ENCODE assay signal across 8 mouse cellular contexts in genomic region chr6:90435195-90435618, GRCm38 (mm10). TPM values are rescaled to one million over a fixed set of nuclear protein-coding genes. Genes with fewer than 3 reads are reported as not detected.
DNase-seq lines count a peak whose midpoint lies in the region; ATAC-seq lines count a peak whose summit lies in the region.

No protein-coding gene starts in this region.

- H3K4me1 ChIP-seq in embryonic facial prominence, embryonic 14.5 days (ENCODE audit: control insufficient read depth, insufficient read depth, low read length), result no peaks in the 10 kb centered on the region
- no peaks in the 10 kb centered on the region for H3K4me1 ChIP-seq in heart, embryonic 10.5 days
- H3K4me1 ChIP-seq in liver, embryonic 11.5 days (replicated peaks; ENCODE audit: control insufficient read depth, insufficient read depth, low read length), result no peaks in the 10 kb centered on the region
- no peaks in the 10 kb centered on the region for H3K4me1 ChIP-seq in stomach, embryonic 16.5 days (ENCODE audit: control insufficient read depth, insufficient read depth, low read length)

- peak; percentile 53 for ATAC-seq in embryonic facial prominence, embryonic 14.5 days (ENCODE audit: low read depth)
- ATAC-seq in liver, embryonic 11.5 days (replicated peaks; ENCODE audit: low FRiP score), result peak; percentile 78
- ATAC-seq in stomach, embryonic 16.5 days (ENCODE audit: insufficient read depth, low FRiP score), result peak; percentile 85

- DNase-seq in B cell, adult 2 months, result peak; percentile 66 to 68
- peak; percentile 85 for DNase-seq in adrenal gland, postnatal 25 days
- peak; percentile 84 for DNase-seq in embryonic facial prominence, embryonic 14.5 days (ENCODE audit: low spot score)
- peak; percentile 80 for DNase-seq in heart, embryonic 10.5 days (ENCODE audit: low spot score)
- peak; percentile 92 for DNase-seq in kidney, postnatal 10 days
- peak; percentile 62 for DNase-seq in liver, embryonic 11.5 days (ENCODE audit: low spot score)
- peak; percentile 7 to 46 for DNase-seq in natural killer cell, adult 2 months (ENCODE audit: low spot score in 2 of 2)

- H3K4me2 ChIP-seq in embryonic facial prominence, embryonic 14.5 days (ENCODE audit: low read depth, low read length), result no peak overlapping the region
- H3K4me2 ChIP-seq in liver, embryonic 11.5 days, result no peak overlapping the region
- no peak overlapping the region for H3K4me2 ChIP-seq in stomach, embryonic 16.5 days (ENCODE audit: low read depth, low read length)

- WGBS in embryonic facial prominence, embryonic 14.5 days, result 14% methylated on average over 11 of the region's 11 CpGs
- 17% methylated on average over 11 of the region's 11 CpGs for WGBS in heart, embryonic 10.5 days
- 18% methylated on average over 11 of the region's 11 CpGs for WGBS in liver, embryonic 11.5 days
- 15% methylated on average over 11 of the region's 11 CpGs for WGBS in stomach, embryonic 16.5 days

- no peak overlapping the region for H3K9ac ChIP-seq in embryonic facial prominence, embryonic 14.5 days (ENCODE audit: low read depth, low read length)
- no peak overlapping the region for H3K9ac ChIP-seq in liver, embryonic 11.5 days (ENCODE audit: low read depth, low read length)
- H3K9ac ChIP-seq in stomach, embryonic 16.5 days (ENCODE audit: low read length), result no peak overlapping the region

- H3K9me3 ChIP-seq in embryonic facial prominence, embryonic 14.5 days (ENCODE audit: control insufficient read depth, low read length), result no peaks in the 10 kb centered on the region
- no peaks in the 10 kb centered on the region; the same call in 1 of the 2 replicates for H3K9me3 ChIP-seq in heart, embryonic 10.5 days
- no peaks in the 10 kb centered on the region for H3K9me3 ChIP-seq in liver, embryonic 11.5 days (ENCODE audit: control insufficient read depth, low read length)
- no peaks in the 10 kb centered on the region for H3K9me3 ChIP-seq in stomach, embryonic 16.5 days (replicated peaks; ENCODE audit: control insufficient read depth, low read length)

- no peaks in the 10 kb centered on the region for H3K27me3 ChIP-seq in embryonic facial prominence, embryonic 14.5 days (replicated peaks; ENCODE audit: control insufficient read depth, insufficient read depth, low read length)
- 0 out of 2 replicates have a peak, but pooled peaks cover 3% of the 10 kb centered on the region for H3K27me3 ChIP-seq in heart, embryonic 10.5 days (ENCODE audit: insufficient read depth, poor library complexity, severe bottlenecking)
- no peaks in the 10 kb centered on the region for H3K27me3 ChIP-seq in liver, embryonic 11.5 days (replicated peaks; ENCODE audit: control insufficient read depth, insufficient read depth, low read length)
- no peaks in the 10 kb centered on the region for H3K27me3 ChIP-seq in stomach, embryonic 16.5 days (ENCODE audit: control insufficient read depth, insufficient read depth, low read length)

- no peaks in the 10 kb centered on the region for H3K36me3 ChIP-seq in embryonic facial prominence, embryonic 14.5 days (ENCODE audit: control insufficient read depth, insufficient read depth, low read length)
- H3K36me3 ChIP-seq in heart, embryonic 10.5 days, result no peaks in the 10 kb centered on the region
- H3K36me3 ChIP-seq in liver, embryonic 11.5 days (ENCODE audit: control insufficient read depth, insufficient read depth, low read length), result no peaks in the 10 kb centered on the region
- H3K36me3 ChIP-seq in stomach, embryonic 16.5 days (ENCODE audit: control insufficient read depth, insufficient read depth, low read length), result no peaks in the 10 kb centered on the region

- no peak overlapping the region for H3K27ac ChIP-seq in embryonic facial prominence, embryonic 14.5 days (replicated peaks; ENCODE audit: low read depth, low read length)
- H3K27ac ChIP-seq in heart, embryonic 10.5 days, result no peak overlapping the region
- H3K27ac ChIP-seq in liver, embryonic 11.5 days (ENCODE audit: low read depth, low read length), result no peak overlapping the region
- no peak overlapping the region for H3K27ac ChIP-seq in stomach, embryonic 16.5 days (ENCODE audit: low read length)

- no peak overlapping the region for H3K4me3 ChIP-seq in embryonic facial prominence, embryonic 14.5 days (ENCODE audit: low read depth, low read length)
- H3K4me3 ChIP-seq in heart, embryonic 10.5 days, result no peak overlapping the region
- no peak overlapping the region for H3K4me3 ChIP-seq in liver, embryonic 11.5 days (ENCODE audit: low read depth, low read length)
- H3K4me3 ChIP-seq in stomach, embryonic 16.5 days (replicated peaks; ENCODE audit: low read length), result no peak overlapping the region

RNA-seq across cellular contexts. Expression of gene Cfap100, which starts 6.6 kb away (rescaled TPM):
- 1.1 TPM in 1 of 2 replicates, not detected in the other for total RNA-seq in adrenal gland, postnatal 25 days (2021)
- 0.62 and 0.65 TPM in 2 replicates for polyA plus RNA-seq in embryonic facial prominence, embryonic 14.5 days (2014; fragmentation: Nextera tagmentation; extraction: Ambion mirVana)
- polyA plus RNA-seq in heart, embryonic 10.5 days (2016; fragmentation: Nextera tagmentation; extraction: Ambion mirVana), result 0.12 TPM in 1 of 2 replicates, not detected in the other
- 0.18 TPM in 2 replicates for polyA plus RNA-seq in liver, embryonic 11.5 days (2014; fragmentation: Nextera tagmentation; extraction: Ambion mirVana)
- polyA plus RNA-seq in stomach, embryonic 16.5 days (2015; fragmentation: Nextera tagmentation; extraction: Ambion mirVana), result 0.31 and 0.46 TPM in 2 replicates

RNA-seq across cellular contexts. Expression of gene Klf15, which starts 27.2 kb away (rescaled TPM):
- 38.4 and 44.5 TPM in 2 replicates for total RNA-seq in adrenal gland, postnatal 25 days (2021)
- 7.0 and 8.4 TPM in 2 replicates for polyA plus RNA-seq in embryonic facial prominence, embryonic 14.5 days (2014; fragmentation: Nextera tagmentation; extraction: Ambion mirVana)
- 7.9 and 11.5 TPM in 2 replicates for polyA plus RNA-seq in heart, embryonic 10.5 days (2016; fragmentation: Nextera tagmentation; extraction: Ambion mirVana)
- polyA plus RNA-seq in liver, embryonic 11.5 days (2014; fragmentation: Nextera tagmentation; extraction: Ambion mirVana), result 10.6 and 12.3 TPM in 2 replicates
- polyA plus RNA-seq in stomach, embryonic 16.5 days (2015; fragmentation: Nextera tagmentation; extraction: Ambion mirVana), result 8.8 and 10.2 TPM in 2 replicates

RNA-seq across cellular contexts. Expression of gene Aldh1l1, which starts 51.0 kb away (rescaled TPM):
- 179 and 220 TPM in 2 replicates for total RNA-seq in adrenal gland, postnatal 25 days (2021)
- polyA plus RNA-seq in embryonic facial prominence, embryonic 14.5 days (2014; fragmentation: Nextera tagmentation; extraction: Ambion mirVana), result 1.8 and 2.2 TPM in 2 replicates
- 0.93 and 1.3 TPM in 2 replicates for polyA plus RNA-seq in heart, embryonic 10.5 days (2016; fragmentation: Nextera tagmentation; extraction: Ambion mirVana)
- polyA plus RNA-seq in liver, embryonic 11.5 days (2014; fragmentation: Nextera tagmentation; extraction: Ambion mirVana), result 6.5 and 6.6 TPM in 2 replicates
- 13.1 and 14.9 TPM in 2 replicates for polyA plus RNA-seq in stomach, embryonic 16.5 days (2015; fragmentation: Nextera tagmentation; extraction: Ambion mirVana)

Comparison
In these comparisons a context has a peak if more than half of its experiments do, and no peak if none do; other contexts are left out.
1. DNase-seq: peak in every context shown above with its lines; median percentile 92 in kidney, postnatal 10 days; 85 in adrenal gland, postnatal 25 days; 84 in embryonic facial prominence, embryonic 14.5 days; 80 in heart, embryonic 10.5 days; 67 in B cell, adult 2 months; 62 in liver, embryonic 11.5 days; 26 in natural killer cell, adult 2 months.